Mouse (Mus musculus) kidney, adult 9 months (tissue): Measurements from ENCODE around the gene Numbl.

ENCODE experiments used
- DNase-seq: peaks from one replicate; pipeline ENCODE4 v3.0.0; 2022

Gene Numbl

GRCm38 (mm10) chr7:27257046-27257851 lies 984 bp upstream of the Numbl start:
- peak; percentile 55 for DNase-seq

- DNase-seq: no peak
Observed at GRCm38 (mm10) chr7:27257852-27258204, 405 bp upstream of the Numbl start.

GRCm38 (mm10) chr7:27259271-27259721 lies 1.1 kb downstream of the Numbl start:
- DNase-seq: no peak

GRCm38 (mm10) chr7:27259771-27260170 lies 1.5 kb downstream of the Numbl start:
- no peak for DNase-seq

GRCm38 (mm10) chr7:27260856-27261255 lies 2.6 kb downstream of the Numbl start:
- DNase-seq: no peak

- no peak for DNase-seq
Observed at GRCm38 (mm10) chr7:27261888-27262287, 3.7 kb downstream of the Numbl start.

GRCm38 (mm10) chr7:27264761-27265160 lies 6.5 kb downstream of the Numbl start:
- no peak for DNase-seq

GRCm38 (mm10) chr7:27266515-27267128 lies 8.4 kb downstream of the Numbl start:
- no peak for DNase-seq

- DNase-seq: no peak
Observed at GRCm38 (mm10) chr7:27271423-27271822, 13.2 kb downstream of the Numbl start.

GRCm38 (mm10) chr7:27273739-27274351 lies 15.6 kb downstream of the Numbl start:
- DNase-seq: peak; percentile 19

GRCm38 (mm10) chr7:27274916-27275315 lies 16.7 kb downstream of the Numbl start:
- DNase-seq: no peak

GRCm38 (mm10) chr7:27276021-27276420 lies 17.8 kb downstream of the Numbl start:
- no peak for DNase-seq

GRCm38 (mm10) chr7:27277191-27277590 lies 19.0 kb downstream of the Numbl start:
- DNase-seq: no peak

GRCm38 (mm10) chr7:27281717-27282116 lies 23.5 kb downstream of the Numbl start:
- DNase-seq: no peak

GRCm38 (mm10) chr7:27282225-27282624 lies 24.0 kb downstream of the Numbl start:
- DNase-seq: peak; percentile 61

GRCm38 (mm10) chr7:27284865-27285697 lies 26.8 kb downstream of the Numbl start:
- peak; percentile 15 for DNase-seq

- peak; percentile 80 for DNase-seq
Observed at GRCm38 (mm10) chr7:27285698-27286066, 27.4 kb downstream of the Numbl start.

GRCm38 (mm10) chr7:27288732-27289131 lies 30.5 kb downstream of the Numbl start:
- no peak for DNase-seq

- no peak for DNase-seq
Observed at GRCm38 (mm10) chr7:27290555-27290954, 32.3 kb downstream of the Numbl start.

GRCm38 (mm10) chr7:27291795-27292466 lies 33.7 kb downstream of the Numbl start:
- DNase-seq: peak; percentile 45

GRCm38 (mm10) chr7:27295956-27296355 lies 37.7 kb downstream of the Numbl start:
- DNase-seq: no peak

- DNase-seq: no peak
Observed at GRCm38 (mm10) chr7:27296518-27296917, 38.3 kb downstream of the Numbl start.
